Mouse (Mus musculus) gastrocnemius, postnatal 4 days (tissue): ENCODE data around the gene Rubcn. TPM values are rescaled to one million over a fixed set of nuclear protein-coding genes. Genes with fewer than 3 reads are reported as not detected.

ENCODE experiments used
- total RNA-seq, 2 experiments: library from RNA; stranded (reverse); gene quantifications; 2 replicates each; pipeline ENCODE4 v1.2.3; 2021

The Rubcn gene
- total RNA-seq, 2 experiments from 2014 or later, result 46.6 to 50.3 TPM

Other genes with a start within 250 kb of the Rubcn start
- gene Tnk2, start 233.9 kb downstream of the Rubcn start, total RNA-seq, result 10 to 100 TPM; 79.9 to 82.7 TPM
- under 1 TPM; 0.07 to 0.10 TPM for gene Muc4, start 141.9 kb downstream of the Rubcn start, total RNA-seq
- gene Muc20, start 80.3 kb downstream of the Rubcn start, total RNA-seq, result under 1 TPM; 0.23 to 0.49 TPM
- gene Smbd1, start 67.3 kb downstream of the Rubcn start, total RNA-seq, result not detected
- 100 to 1,000 TPM; 148 to 164 TPM for gene Fyttd1, start 266 bp downstream of the Rubcn start, total RNA-seq
- 10 to 100 TPM; 32.7 to 35.2 TPM for gene Lrch3, start 36.3 kb upstream of the Rubcn start, total RNA-seq
- 1 to 10 TPM; 2.1 to 2.2 TPM for gene Iqcg, start 178.5 kb upstream of the Rubcn start, total RNA-seq
- 100 to 1,000 TPM; 506 to 544 TPM for gene Rpl35a, start 178.7 kb upstream of the Rubcn start, total RNA-seq
- 1 to 10 TPM; 3.6 to 5.5 TPM for gene Lmln, start 184.8 kb upstream of the Rubcn start, total RNA-seq